Mouse (Mus musculus) embryonic facial prominence, embryonic 13.5 days (tissue): ENCODE measurements around the gene Emc10. TPM values are rescaled to one million over a fixed set of nuclear protein-coding genes. Genes with fewer than 3 reads are reported as not detected.

Experiments used
- ATAC-seq: fragments of 200-750 bp; cut with Nextera tagmentation; 2 replicates; pipeline ENCODE4 v1.8.0; 2017; ENCODE audit warnings: low read depth; ENCODE audit not compliant: insufficient number of reproducible peaks, insufficient read depth, low FRiP score, low TSS enrichment
- H3K27ac ChIP-seq: fragments of 300-500 bp; sonication (generic); 2 replicates; pipeline ENCODE4 v1.5.1; 2015; ENCODE audit warnings: moderate library complexity, mild to moderate bottlenecking, inconsistent platforms
- H3K27me3 ChIP-seq: fragments of 300-500 bp; sonication (generic); 2 replicates; pipeline ENCODE4 v1.6.1; 2015; ENCODE audit warnings: mild to moderate bottlenecking, inconsistent platforms
- H3K36me3 ChIP-seq: fragments of 300-500 bp; sonication (generic); 2 replicates; pipeline ENCODE4 v1.6.1; 2015; ENCODE audit warnings: mild to moderate bottlenecking, inconsistent platforms
- H3K4me1 ChIP-seq: fragments of 300-500 bp; sonication (generic); 2 replicates; pipeline ENCODE4 v1.6.1; 2015; ENCODE audit warnings: inconsistent platforms
- H3K4me2 ChIP-seq: fragments of 300-500 bp; sonication (generic); 2 replicates; pipeline ENCODE4 v1.6.1; 2015; ENCODE audit warnings: moderate library complexity, mild to moderate bottlenecking, inconsistent platforms
- H3K4me3 ChIP-seq: fragments of 300-500 bp; sonication (generic); 2 replicates; pipeline ENCODE4 v1.5.1; 2015; ENCODE audit warnings: mild to moderate bottlenecking, inconsistent platforms
- H3K9ac ChIP-seq: fragments of 300-500 bp; sonication (generic); 2 replicates; pipeline ENCODE4 v1.6.1; 2015; ENCODE audit warnings: mild to moderate bottlenecking, inconsistent platforms
- H3K9me3 ChIP-seq: fragments of 300-500 bp; sonication (generic); 2 replicates; pipeline ENCODE4 v1.6.1; 2016; ENCODE audit warnings: inconsistent platforms
- whole genome bisulfite sequencing: fragments of 180-500 bp; shearing (Covaris S2); methylation state at CpG from one replicate; pipeline ENCODE4 v1.1.7; 2015; ENCODE audit warnings: mixed read lengths; 5-methylcytosine and 5-hydroxymethylcytosine counted together
- polyA plus RNA-seq: library from polyadenylated mRNA; unstranded; fragments of >200 nt; fragmentation: Nextera tagmentation; extraction: Ambion mirVana; gene quantifications from 2 replicates; pipeline ENCODE4 v1.2.1, GENCODE M21; 2015

Emc10 gene
- polyA plus RNA-seq, 1 experiment from 2014 or later, result 129 TPM

DNA sequence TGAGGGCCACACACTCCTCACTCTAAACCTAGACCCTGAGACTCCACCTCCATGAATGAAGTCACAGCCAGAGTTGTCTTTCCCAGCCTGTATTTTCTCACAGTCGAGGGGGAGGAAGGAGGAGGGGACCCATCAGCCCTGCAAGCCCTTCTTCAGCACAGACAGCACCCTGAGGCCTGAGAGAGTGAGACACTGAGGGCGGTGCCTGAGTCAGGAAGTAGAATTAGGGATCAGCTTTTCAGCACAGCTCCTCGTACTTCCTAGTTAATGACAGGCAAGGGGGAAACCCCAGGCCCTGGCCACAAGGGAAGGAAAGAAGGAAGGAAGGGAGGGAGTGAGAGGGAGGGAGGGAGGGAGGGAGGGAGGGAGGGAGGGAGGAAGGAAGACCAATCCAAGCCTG is 43.1 kb downstream of the Emc10 start:
- Histone ChIP-seq H3K4me2 (no peak overlapping the region), H3K9me3 (no peaks in the 10 kb centered on the region), H3K4me1 (no peaks in the 10 kb centered on the region; the same call in 1 of the 2 replicates), H3K27me3 (no peaks in the 10 kb centered on the region; the same call in 1 of the 2 replicates), H3K36me3 (peaks cover 10% of the 10 kb centered on the region; the same call in 1 of the 2 replicates), H3K27ac (no peak overlapping the region), H3K4me3 (no peak overlapping the region), H3K9ac (no peak overlapping the region)
- no peak for ATAC-seq
- 1% methylated on average over 3 of the region's 3 CpGs for WGBS

DNA sequence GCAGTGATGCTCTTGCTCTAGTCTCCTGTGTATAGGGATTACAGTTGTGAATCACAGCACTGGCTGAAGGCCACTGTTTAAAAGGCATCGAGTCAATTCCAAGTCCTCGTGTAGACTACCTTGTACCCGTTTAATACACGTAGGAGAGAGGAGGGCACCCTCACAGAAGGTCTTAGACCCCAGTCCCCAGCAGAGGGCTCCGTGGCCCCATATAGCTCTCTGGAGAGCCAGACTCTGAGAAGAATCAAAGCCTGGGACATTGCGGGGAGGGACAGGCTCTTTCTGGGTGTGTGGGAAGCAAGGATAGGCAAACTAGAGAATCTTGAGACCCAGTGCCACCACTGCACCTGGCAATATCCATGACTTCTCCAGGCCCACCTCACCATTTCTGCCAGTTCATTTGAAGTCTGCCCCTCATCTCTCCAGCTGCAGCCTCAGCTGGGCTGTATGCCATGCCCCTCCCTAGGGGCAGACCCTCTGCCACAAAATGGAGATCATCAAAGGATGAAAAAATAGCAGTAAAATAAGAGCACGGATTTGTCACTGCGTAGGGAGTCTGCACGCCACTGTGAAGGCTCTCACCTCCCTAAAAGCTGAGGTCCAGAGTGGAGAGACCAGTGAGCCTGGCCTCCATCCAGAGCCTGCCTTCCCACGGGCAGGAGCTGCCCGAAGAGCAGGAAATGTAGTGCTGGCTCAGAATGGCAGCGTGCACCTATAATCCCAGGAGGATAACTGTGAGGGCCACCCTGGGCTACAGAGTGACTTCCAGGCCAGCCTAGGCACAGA is 50.1 kb downstream of the Emc10 start:
- WGBS, result 55% methylated on average over 12 of the region's 12 CpGs
- H3K27me3 ChIP-seq, result peaks cover 65% of the 10 kb centered on the region
- ATAC-seq, result no peak

DNA sequence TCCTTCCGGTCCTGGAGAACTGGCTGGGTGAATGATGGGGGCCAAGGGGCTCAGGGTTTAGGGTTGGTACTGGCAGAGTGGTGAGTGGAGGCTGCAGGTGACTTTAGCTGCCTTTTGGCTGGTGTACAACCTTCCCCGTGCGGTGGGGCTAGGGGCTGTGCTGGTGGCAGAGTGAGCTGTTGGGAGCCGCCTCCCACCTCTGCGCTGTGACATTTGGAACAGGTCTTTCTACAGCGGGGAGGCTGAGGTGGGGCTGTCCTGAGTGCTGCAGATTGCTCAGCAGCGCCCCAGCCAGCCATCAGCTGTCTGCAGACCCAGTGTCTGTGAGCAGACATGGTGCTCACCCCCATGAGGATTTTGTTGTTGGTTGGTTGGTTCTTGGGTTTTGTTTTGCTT is 50.8 kb downstream of the Emc10 start:
- Histone ChIP-seq H3K27me3 (peaks cover 73% of the 10 kb centered on the region), H3K4me3 (no peak overlapping the region), H3K9me3 (no peaks in the 10 kb centered on the region), H3K4me1 (peaks cover 33% of the 10 kb centered on the region), H3K4me2 (no peak overlapping the region), H3K36me3 (peaks cover 2% of the 10 kb centered on the region; the same call in 1 of the 2 replicates), H3K9ac (no peak overlapping the region), H3K27ac (no peak overlapping the region)
- 27% methylated on average over 7 of the region's 7 CpGs for WGBS
- ATAC-seq, result no peak

More for the DNA sequence above, 50.1 kb downstream of the Emc10 start:
- no peak overlapping the region for H3K27ac ChIP-seq
- H3K36me3 ChIP-seq, result peaks cover 2% of the 10 kb centered on the region; the same call in 1 of the 2 replicates
- H3K4me3 ChIP-seq, result no peak overlapping the region
- H3K4me2 ChIP-seq, result no peak overlapping the region
- no peaks in the 10 kb centered on the region for H3K9me3 ChIP-seq
- peaks cover 33% of the 10 kb centered on the region for H3K4me1 ChIP-seq
- no peak overlapping the region for H3K9ac ChIP-seq

GRCm38 (mm10) chr7:44444886-44445527 is 51.3 kb downstream of the Emc10 start:
- peaks cover 33% of the 10 kb centered on the region for H3K4me1 ChIP-seq
- 19% methylated on average over 29 of the region's 29 CpGs for WGBS
- no peak for ATAC-seq
- no peaks in the 10 kb centered on the region for H3K9me3 ChIP-seq
- H3K27ac ChIP-seq, result no peak overlapping the region
- 0 out of 2 replicates have a peak overlapping the region, but pooled peaks have one; percentile 11 for H3K4me2 ChIP-seq
- peaks cover 2% of the 10 kb centered on the region; the same call in 1 of the 2 replicates for H3K36me3 ChIP-seq
- no peak overlapping the region for H3K4me3 ChIP-seq
- peak overlapping the region; percentile 55; the same call in 1 of the 2 replicates for H3K9ac ChIP-seq
- peaks cover 78% of the 10 kb centered on the region for H3K27me3 ChIP-seq

GRCm38 (mm10) chr7:44443268-44444173 is 52.8 kb downstream of the Emc10 start:
- Histone ChIP-seq H3K9me3 (no peaks in the 10 kb centered on the region), H3K4me3 (peak overlapping the region; percentile 45), H3K27me3 (peaks cover 88% of the 10 kb centered on the region), H3K4me1 (peaks cover 33% of the 10 kb centered on the region), H3K4me2 (peak overlapping the region; percentile 61), H3K36me3 (no peaks in the 10 kb centered on the region; the same call in 1 of the 2 replicates), H3K27ac (no peak overlapping the region), H3K9ac (peak overlapping the region; percentile 71)
- ATAC-seq, result 0 out of 2 replicates have a peak, but pooled peaks have one; percentile 27
- 11% methylated on average over 20 of the region's 20 CpGs for WGBS

- Histone ChIP-seq H3K4me2 (peak overlapping the region; percentile 61), H3K4me1 (peaks cover 33% of the 10 kb centered on the region), H3K27ac (no peak overlapping the region), H3K4me3 (peak overlapping the region; percentile 45), H3K36me3 (no peaks in the 10 kb centered on the region), H3K9me3 (no peaks in the 10 kb centered on the region), H3K9ac (peak overlapping the region; percentile 71), H3K27me3 (peaks cover 91% of the 10 kb centered on the region)
- WGBS, result 0% methylated on average over 14 of the region's 14 CpGs
- ATAC-seq, result no peak
Measured at GRCm38 (mm10) chr7:44442407-44442821, 53.9 kb downstream of the Emc10 start.

GRCm38 (mm10) chr7:44441648-44442109 is 54.6 kb downstream of the Emc10 start:
- Histone ChIP-seq H3K27me3 (peaks cover 88% of the 10 kb centered on the region), H3K9ac (peak overlapping the region; percentile 71), H3K4me3 (peak overlapping the region; percentile 45), H3K4me1 (peaks cover 33% of the 10 kb centered on the region), H3K27ac (no peak overlapping the region), H3K9me3 (no peaks in the 10 kb centered on the region), H3K4me2 (peak overlapping the region; percentile 61), H3K36me3 (no peaks in the 10 kb centered on the region)
- 1% methylated on average over 14 of the region's 14 CpGs for WGBS
- ATAC-seq, result no peak

DNA sequence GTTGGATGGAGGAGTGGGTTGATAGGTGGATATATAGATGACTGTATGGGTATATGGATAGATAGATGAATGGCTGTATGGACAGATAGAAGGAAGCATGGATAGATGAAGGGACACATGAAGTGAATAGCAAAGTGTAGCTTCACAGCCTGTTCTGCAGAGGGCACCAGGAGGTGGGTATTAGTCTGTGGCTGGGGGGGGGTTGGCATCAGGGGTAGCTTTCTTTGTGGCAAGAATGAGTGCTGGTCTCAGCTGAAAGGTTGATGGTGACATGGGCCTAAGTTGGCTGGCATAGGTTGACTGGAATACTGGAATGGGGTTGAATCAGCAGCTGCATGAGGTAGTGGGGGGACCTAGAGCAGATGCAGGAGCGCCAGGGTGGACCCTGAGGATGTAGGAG is 55.1 kb downstream of the Emc10 start:
- ATAC-seq, result no peak
- 0% methylated on average over 1 of the region's 1 CpGs for WGBS
- H3K4me1 ChIP-seq, result peaks cover 33% of the 10 kb centered on the region
- H3K27me3 ChIP-seq, result peaks cover 83% of the 10 kb centered on the region
- no peak overlapping the region for H3K27ac ChIP-seq
- no peak overlapping the region for H3K4me3 ChIP-seq
- peak overlapping the region; percentile 61; the same call in 1 of the 2 replicates for H3K4me2 ChIP-seq
- no peaks in the 10 kb centered on the region for H3K9me3 ChIP-seq
- no peaks in the 10 kb centered on the region for H3K36me3 ChIP-seq
- H3K9ac ChIP-seq, result peak overlapping the region; percentile 71; the same call in 1 of the 2 replicates

DNA sequence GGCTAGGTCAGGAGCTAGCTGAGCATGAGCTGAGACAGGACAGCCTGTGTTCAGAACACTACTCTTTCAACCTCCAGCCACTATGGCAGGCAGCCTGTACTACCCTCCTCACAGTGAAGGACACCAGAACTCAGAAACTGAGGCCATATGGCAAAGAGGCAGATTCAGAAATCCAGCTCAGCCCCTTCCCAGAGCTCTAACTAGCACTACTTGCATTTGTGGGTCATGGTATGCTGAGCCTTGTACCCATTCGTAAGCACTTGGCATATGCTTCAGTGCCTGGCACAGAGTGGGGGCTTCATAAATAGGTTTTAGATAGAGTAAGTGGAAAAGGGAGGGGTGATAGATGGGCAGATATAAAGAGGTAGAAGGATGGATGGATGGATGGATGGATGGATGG is 55.9 kb downstream of the Emc10 start:
- H3K36me3 ChIP-seq, result no peaks in the 10 kb centered on the region
- WGBS, result 90% methylated on average over 1 of the region's 1 CpGs
- no peak for ATAC-seq
- no peaks in the 10 kb centered on the region for H3K9me3 ChIP-seq
- no peak overlapping the region for H3K9ac ChIP-seq
- no peak overlapping the region for H3K4me2 ChIP-seq
- peaks cover 83% of the 10 kb centered on the region for H3K27me3 ChIP-seq
- peaks cover 32% of the 10 kb centered on the region for H3K4me1 ChIP-seq
- no peak overlapping the region for H3K4me3 ChIP-seq
- no peak overlapping the region for H3K27ac ChIP-seq
